Mouse (Mus musculus): ENCODE results near the gene Ptprk. TPM values are rescaled to one million over a fixed set of nuclear protein-coding genes. Genes with fewer than 3 reads are reported as not detected.

Gene Ptprk
- polyA plus RNA-seq, 1 experiment = 1.3 TPM

GRCm38 (mm10) chr10:28271729-28272606, 197.3 kb downstream of the Ptprk start:
- H3K27me3 ChIP-seq (ENCODE audit: control insufficient read depth, insufficient read depth, low read length) = no peaks in the 10 kb centered on the region
- no peak overlapping the region for H3K4me3 ChIP-seq (ENCODE audit: control insufficient read depth, low read depth, low read length)
- H3K4me1 ChIP-seq (ENCODE audit: control insufficient read depth, insufficient read depth, low read length) = no peaks in the 10 kb centered on the region
- H3K27ac ChIP-seq (ENCODE audit: control insufficient read depth, insufficient read depth, low read depth, low read length) = no peak overlapping the region
- H3K36me3 ChIP-seq (ENCODE audit: control insufficient read depth, insufficient read depth, low read length) = no peaks in the 10 kb centered on the region
- TF ChIP-seq CTCF (IDR thresholded peaks at IDR 0.05; ENCODE audit: control insufficient read depth, insufficient read depth, insufficient replicate concordance, low read depth, low read length) = no peak
- no peak for TF ChIP-seq POLR2A (IDR thresholded peaks at IDR 0.05; ENCODE audit: control insufficient read depth, low read depth, low read length)

- no peaks in the 10 kb centered on the region for H3K36me3 ChIP-seq (ENCODE audit: control insufficient read depth, insufficient read depth, low read length)
- TF ChIP-seq CTCF (IDR thresholded peaks at IDR 0.05; ENCODE audit: control insufficient read depth, insufficient read depth, insufficient replicate concordance, low read depth, low read length) (no peak), POLR2A (IDR thresholded peaks at IDR 0.05; ENCODE audit: control insufficient read depth, low read depth, low read length) (no peak)
- H3K4me1 ChIP-seq (ENCODE audit: control insufficient read depth, insufficient read depth, low read length) = no peaks in the 10 kb centered on the region
- H3K27ac ChIP-seq (ENCODE audit: control insufficient read depth, insufficient read depth, low read depth, low read length) = no peak overlapping the region
- no peaks in the 10 kb centered on the region for H3K27me3 ChIP-seq (ENCODE audit: control insufficient read depth, insufficient read depth, low read length)
- H3K4me3 ChIP-seq (ENCODE audit: control insufficient read depth, low read depth, low read length) = no peak overlapping the region
Measured at GRCm38 (mm10) chr10:28278757-28279156, 204.1 kb downstream of the Ptprk start.

- Histone ChIP-seq H3K36me3 (ENCODE audit: control insufficient read depth, insufficient read depth, low read length) (no peaks in the 10 kb centered on the region), H3K27me3 (ENCODE audit: control insufficient read depth, insufficient read depth, low read length) (no peaks in the 10 kb centered on the region), H3K27ac (ENCODE audit: control insufficient read depth, insufficient read depth, low read depth, low read length) (no peak overlapping the region), H3K4me3 (ENCODE audit: control insufficient read depth, low read depth, low read length) (no peak overlapping the region), H3K4me1 (ENCODE audit: control insufficient read depth, insufficient read depth, low read length) (no peaks in the 10 kb centered on the region)
- TF ChIP-seq CTCF (IDR thresholded peaks at IDR 0.05; ENCODE audit: control insufficient read depth, insufficient read depth, insufficient replicate concordance, low read depth, low read length) (no peak), POLR2A (IDR thresholded peaks at IDR 0.05; ENCODE audit: control insufficient read depth, low read depth, low read length) (no peak)
Measured at GRCm38 (mm10) chr10:28297531-28297930, 222.9 kb downstream of the Ptprk start.

- no peaks in the 10 kb centered on the region for H3K36me3 ChIP-seq (ENCODE audit: control insufficient read depth, insufficient read depth, low read length)
- H3K4me1 ChIP-seq (ENCODE audit: control insufficient read depth, insufficient read depth, low read length) = no peaks in the 10 kb centered on the region
- no peaks in the 10 kb centered on the region for H3K27me3 ChIP-seq (ENCODE audit: control insufficient read depth, insufficient read depth, low read length)
- TF ChIP-seq CTCF (IDR thresholded peaks at IDR 0.05; ENCODE audit: control insufficient read depth, insufficient read depth, insufficient replicate concordance, low read depth, low read length) (no peak), POLR2A (IDR thresholded peaks at IDR 0.05; ENCODE audit: control insufficient read depth, low read depth, low read length) (no peak)
- H3K4me3 ChIP-seq (ENCODE audit: control insufficient read depth, low read depth, low read length) = no peak overlapping the region
- no peak overlapping the region for H3K27ac ChIP-seq (ENCODE audit: control insufficient read depth, insufficient read depth, low read depth, low read length)
Measured at GRCm38 (mm10) chr10:28299207-28299606, 224.6 kb downstream of the Ptprk start.

GRCm38 (mm10) chr10:28303856-28304255, 229.2 kb downstream of the Ptprk start:
- Histone ChIP-seq H3K27me3 (ENCODE audit: control insufficient read depth, insufficient read depth, low read length) (no peaks in the 10 kb centered on the region), H3K27ac (ENCODE audit: control insufficient read depth, insufficient read depth, low read depth, low read length) (no peak overlapping the region), H3K4me1 (ENCODE audit: control insufficient read depth, insufficient read depth, low read length) (no peaks in the 10 kb centered on the region), H3K36me3 (ENCODE audit: control insufficient read depth, insufficient read depth, low read length) (no peaks in the 10 kb centered on the region), H3K4me3 (ENCODE audit: control insufficient read depth, low read depth, low read length) (no peak overlapping the region)
- TF ChIP-seq POLR2A (IDR thresholded peaks at IDR 0.05; ENCODE audit: control insufficient read depth, low read depth, low read length) (no peak), CTCF (IDR thresholded peaks at IDR 0.05; ENCODE audit: control insufficient read depth, insufficient read depth, insufficient replicate concordance, low read depth, low read length) (no peak)

GRCm38 (mm10) chr10:28304292-28304875, 229.8 kb downstream of the Ptprk start:
- no peaks in the 10 kb centered on the region for H3K4me1 ChIP-seq (ENCODE audit: control insufficient read depth, insufficient read depth, low read length)
- no peak overlapping the region for H3K4me3 ChIP-seq (ENCODE audit: control insufficient read depth, low read depth, low read length)
- H3K27me3 ChIP-seq (ENCODE audit: control insufficient read depth, insufficient read depth, low read length) = no peaks in the 10 kb centered on the region
- H3K27ac ChIP-seq (ENCODE audit: control insufficient read depth, insufficient read depth, low read depth, low read length) = no peak overlapping the region
- no peaks in the 10 kb centered on the region for H3K36me3 ChIP-seq (ENCODE audit: control insufficient read depth, insufficient read depth, low read length)
- TF ChIP-seq CTCF (IDR thresholded peaks at IDR 0.05; ENCODE audit: control insufficient read depth, insufficient read depth, insufficient replicate concordance, low read depth, low read length) (no peak), POLR2A (IDR thresholded peaks at IDR 0.05; ENCODE audit: control insufficient read depth, low read depth, low read length) (no peak)

- H3K4me3 ChIP-seq (ENCODE audit: control insufficient read depth, low read depth, low read length) = no peak overlapping the region
- H3K4me1 ChIP-seq (ENCODE audit: control insufficient read depth, insufficient read depth, low read length) = no peaks in the 10 kb centered on the region
- H3K27ac ChIP-seq (ENCODE audit: control insufficient read depth, insufficient read depth, low read depth, low read length) = peak overlapping the region; percentile 42; the same call in 1 of the 2 replicates
- no peaks in the 10 kb centered on the region for H3K27me3 ChIP-seq (ENCODE audit: control insufficient read depth, insufficient read depth, low read length)
- H3K36me3 ChIP-seq (ENCODE audit: control insufficient read depth, insufficient read depth, low read length) = no peaks in the 10 kb centered on the region
- TF ChIP-seq CTCF (IDR thresholded peaks at IDR 0.05; ENCODE audit: control insufficient read depth, insufficient read depth, insufficient replicate concordance, low read depth, low read length) = no peak
Measured at GRCm38 (mm10) chr10:28306451-28307086, 231.9 kb downstream of the Ptprk start.
